Mouse (Mus musculus): Measurements from ENCODE around the gene Sacs. TPM values are rescaled to one million over a fixed set of nuclear protein-coding genes. Genes with fewer than 3 reads are reported as not detected.
"Not testable (repeated sequence)": the region's sequence is repeated elsewhere in the genome, so short reads cannot be mapped to it uniquely, and the experiment has no call there.

Gene Sacs
- polyA plus RNA-seq, 1 experiment: 13.3 TPM

DNA sequence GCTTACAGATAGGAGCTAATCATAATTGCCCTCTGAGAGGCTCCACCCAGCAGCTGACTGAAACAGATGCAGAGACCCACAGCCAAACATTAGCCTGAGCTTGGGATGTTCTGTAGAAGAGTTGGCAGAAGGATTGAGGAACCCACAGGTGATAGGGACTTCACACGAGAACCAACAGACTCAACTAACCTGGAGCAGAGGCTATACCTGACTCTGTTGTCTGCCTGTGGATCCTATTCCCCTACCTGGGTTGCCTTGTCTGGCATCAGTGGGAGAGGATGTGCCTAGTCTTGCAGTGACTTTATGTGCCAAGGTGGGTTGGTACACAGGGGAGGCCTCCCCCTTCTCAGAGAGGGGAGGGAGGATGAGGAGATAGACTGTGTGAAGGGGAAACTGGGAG is 5.7 kb upstream of the Sacs start:
- Histone ChIP-seq H3K27me3 (ENCODE audit: control insufficient read depth, insufficient read depth, low read length, poor library complexity, severe bottlenecking) (no peaks in the 10 kb centered on the region), H3K27ac (ENCODE audit: insufficient read depth, low read length) (no peak overlapping the region), H3K36me3 (ENCODE audit: control insufficient read depth, insufficient read depth, low read length, poor library complexity, severe bottlenecking) (no peaks in the 10 kb centered on the region), H3K9ac (ENCODE audit: low read depth, poor library complexity, severe bottlenecking) (no peak overlapping the region), H3K4me3 (ENCODE audit: low read depth, low read length) (no peak overlapping the region), H3K4me1 (ENCODE audit: control insufficient read depth, insufficient read depth, low read length) (peaks cover 3% of the 10 kb centered on the region), H3K9me3 (replicated peaks; ENCODE audit: control insufficient read depth, insufficient read depth, low read length, poor library complexity, severe bottlenecking) (no peaks in the 10 kb centered on the region)
- TF ChIP-seq EP300 (IDR thresholded peaks at IDR 0.05; ENCODE audit: insufficient read depth, low read depth, low read length) (no peak), CTCF (IDR thresholded peaks at IDR 0.05; ENCODE audit: low read depth, low read length) (no peak), POLR2A (IDR thresholded peaks at IDR 0.05; ENCODE audit: insufficient read depth, low read length) (no peak)

DNA sequence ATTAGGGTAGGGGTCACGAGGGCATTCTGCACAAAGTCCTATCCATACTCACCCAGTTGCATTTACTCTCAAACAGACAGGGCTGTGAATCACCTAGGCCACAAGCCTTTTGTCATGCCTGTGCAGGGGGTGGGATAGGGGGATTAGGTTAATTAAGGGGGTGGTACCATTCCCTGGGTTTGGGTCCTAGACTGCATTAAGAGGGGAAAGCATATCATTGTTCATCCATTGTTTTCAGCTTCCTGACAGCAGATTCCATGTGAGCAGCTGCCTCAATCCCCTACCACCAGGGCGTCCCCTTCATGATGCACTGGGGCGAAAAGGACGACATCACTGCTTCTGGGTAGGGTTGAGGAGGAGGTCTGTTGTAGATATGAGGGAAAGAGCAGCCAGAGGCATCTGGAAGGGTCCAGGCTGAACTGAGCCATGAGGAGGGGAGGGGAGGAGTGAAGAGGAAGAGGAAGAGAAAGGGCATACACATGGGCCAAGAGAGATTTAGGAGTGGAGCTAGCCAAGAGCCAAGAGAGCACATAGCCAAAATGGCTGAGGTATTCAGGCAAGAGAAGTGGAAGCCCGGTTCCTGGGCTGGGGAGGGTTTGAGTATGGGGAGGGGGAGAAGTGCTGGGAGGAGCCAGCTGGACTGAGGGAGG is 3.8 kb upstream of the Sacs start:
- H3K36me3 ChIP-seq (ENCODE audit: control insufficient read depth, insufficient read depth, low read length, poor library complexity, severe bottlenecking): no peaks in the 10 kb centered on the region
- no peaks in the 10 kb centered on the region for H3K9me3 ChIP-seq (replicated peaks; ENCODE audit: control insufficient read depth, insufficient read depth, low read length, poor library complexity, severe bottlenecking)
- no peak overlapping the region for H3K27ac ChIP-seq (ENCODE audit: insufficient read depth, low read length)
- no peak overlapping the region for H3K9ac ChIP-seq (ENCODE audit: low read depth, poor library complexity, severe bottlenecking)
- H3K27me3 ChIP-seq (ENCODE audit: control insufficient read depth, insufficient read depth, low read length, poor library complexity, severe bottlenecking): no peaks in the 10 kb centered on the region
- peaks cover 3% of the 10 kb centered on the region for H3K4me1 ChIP-seq (ENCODE audit: control insufficient read depth, insufficient read depth, low read length)
- TF ChIP-seq POLR2A (IDR thresholded peaks at IDR 0.05; ENCODE audit: insufficient read depth, low read length): no peak
- no peak for TF ChIP-seq CTCF (IDR thresholded peaks at IDR 0.05; ENCODE audit: low read depth, low read length)
- no peak for TF ChIP-seq EP300 (IDR thresholded peaks at IDR 0.05; ENCODE audit: insufficient read depth, low read depth, low read length)
- H3K4me3 ChIP-seq (ENCODE audit: low read depth, low read length): 0 out of 2 replicates have a peak overlapping the region, but pooled peaks have one; percentile 19

GRCm38 (mm10) chr14:61137410-61137809 is 847 bp upstream of the Sacs start:
- Histone ChIP-seq H3K36me3 (ENCODE audit: control insufficient read depth, insufficient read depth, low read length, poor library complexity, severe bottlenecking) (no peaks in the 10 kb centered on the region), H3K4me1 (ENCODE audit: control insufficient read depth, insufficient read depth, low read length) (peaks cover 3% of the 10 kb centered on the region), H3K9me3 (replicated peaks; ENCODE audit: control insufficient read depth, insufficient read depth, low read length, poor library complexity, severe bottlenecking) (no peaks in the 10 kb centered on the region), H3K9ac (ENCODE audit: low read depth, poor library complexity, severe bottlenecking) (no peak overlapping the region), H3K4me3 (ENCODE audit: low read depth, low read length) (no peak overlapping the region), H3K27me3 (ENCODE audit: control insufficient read depth, insufficient read depth, low read length, poor library complexity, severe bottlenecking) (no peaks in the 10 kb centered on the region), H3K27ac (ENCODE audit: insufficient read depth, low read length) (no peak overlapping the region)
- no peak for TF ChIP-seq EP300 (IDR thresholded peaks at IDR 0.05; ENCODE audit: insufficient read depth, low read depth, low read length)
- no peak for TF ChIP-seq CTCF (IDR thresholded peaks at IDR 0.05; ENCODE audit: low read depth, low read length)
- TF ChIP-seq POLR2A (IDR thresholded peaks at IDR 0.05; ENCODE audit: insufficient read depth, low read length): no peak

DNA sequence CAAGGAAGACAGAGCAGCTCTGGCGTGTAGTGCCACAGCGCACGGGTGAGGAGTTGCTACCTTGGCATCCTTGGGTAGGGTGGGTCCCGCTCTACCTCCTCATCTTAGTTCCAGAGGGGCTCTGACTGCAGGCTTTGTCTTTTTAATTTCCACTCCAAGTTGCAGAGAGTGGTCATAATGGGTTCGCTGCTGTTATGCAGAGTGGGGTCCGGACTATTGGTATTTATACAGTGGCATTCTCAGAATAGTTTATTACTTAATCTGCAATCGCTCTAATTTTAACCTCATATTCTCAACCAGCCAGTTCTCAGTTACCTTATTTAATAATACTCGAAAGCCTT is 440 bp downstream of the Sacs start:
- H3K27me3 ChIP-seq (ENCODE audit: control insufficient read depth, insufficient read depth, low read length, poor library complexity, severe bottlenecking): no peaks in the 10 kb centered on the region
- TF ChIP-seq CTCF (IDR thresholded peaks at IDR 0.05; ENCODE audit: low read depth, low read length) (no peak), EP300 (IDR thresholded peaks at IDR 0.05; ENCODE audit: insufficient read depth, low read depth, low read length) (no peak), POLR2A (IDR thresholded peaks at IDR 0.05; ENCODE audit: insufficient read depth, low read length) (no peak)
- H3K9me3 ChIP-seq (replicated peaks; ENCODE audit: control insufficient read depth, insufficient read depth, low read length, poor library complexity, severe bottlenecking): no peaks in the 10 kb centered on the region
- peaks cover 3% of the 10 kb centered on the region for H3K4me1 ChIP-seq (ENCODE audit: control insufficient read depth, insufficient read depth, low read length)
- no peaks in the 10 kb centered on the region for H3K36me3 ChIP-seq (ENCODE audit: control insufficient read depth, insufficient read depth, low read length, poor library complexity, severe bottlenecking)
- no peak overlapping the region for H3K9ac ChIP-seq (ENCODE audit: low read depth, poor library complexity, severe bottlenecking)
- peak overlapping the region; percentile 61 for H3K4me3 ChIP-seq (ENCODE audit: low read depth, low read length)
- no peak overlapping the region for H3K27ac ChIP-seq (ENCODE audit: insufficient read depth, low read length)

DNA sequence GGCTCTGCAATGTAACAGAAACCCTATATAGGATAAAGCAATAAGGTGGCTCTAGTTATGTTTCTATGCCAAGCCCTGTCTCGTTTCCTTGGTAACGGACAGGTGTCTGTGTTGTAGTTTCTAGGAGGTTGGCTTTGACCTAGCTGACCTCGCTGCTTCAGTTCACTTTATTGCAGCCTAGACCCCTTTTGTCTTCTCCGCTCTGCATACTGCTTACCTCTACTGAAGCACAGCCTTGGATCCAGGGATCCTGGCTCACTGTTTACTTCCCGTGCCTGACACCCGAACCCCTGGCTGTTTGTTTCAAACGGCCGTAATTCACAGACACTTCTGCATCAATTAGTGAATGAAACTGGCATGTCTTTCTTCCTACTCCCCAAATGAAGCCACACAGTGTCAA is 5.1 kb downstream of the Sacs start:
- Histone ChIP-seq H3K4me3 (ENCODE audit: low read depth, low read length) (no peak overlapping the region), H3K27ac (ENCODE audit: insufficient read depth, low read length) (no peak overlapping the region), H3K36me3 (ENCODE audit: control insufficient read depth, insufficient read depth, low read length, poor library complexity, severe bottlenecking) (no peaks in the 10 kb centered on the region), H3K4me1 (ENCODE audit: control insufficient read depth, insufficient read depth, low read length) (no peaks in the 10 kb centered on the region), H3K9me3 (replicated peaks; ENCODE audit: control insufficient read depth, insufficient read depth, low read length, poor library complexity, severe bottlenecking) (no peaks in the 10 kb centered on the region), H3K9ac (ENCODE audit: low read depth, poor library complexity, severe bottlenecking) (no peak overlapping the region), H3K27me3 (ENCODE audit: control insufficient read depth, insufficient read depth, low read length, poor library complexity, severe bottlenecking) (no peaks in the 10 kb centered on the region)
- TF ChIP-seq EP300 (IDR thresholded peaks at IDR 0.05; ENCODE audit: insufficient read depth, low read depth, low read length) (no peak), POLR2A (IDR thresholded peaks at IDR 0.05; ENCODE audit: insufficient read depth, low read length) (no peak), CTCF (IDR thresholded peaks at IDR 0.05; ENCODE audit: low read depth, low read length) (no peak)

GRCm38 (mm10) chr14:61143869-61144268 is 5.6 kb downstream of the Sacs start:
- Histone ChIP-seq H3K4me1 (ENCODE audit: control insufficient read depth, insufficient read depth, low read length) (no peaks in the 10 kb centered on the region), H3K9ac (ENCODE audit: low read depth, poor library complexity, severe bottlenecking) (no peak overlapping the region), H3K27ac (ENCODE audit: insufficient read depth, low read length) (no peak overlapping the region), H3K36me3 (ENCODE audit: control insufficient read depth, insufficient read depth, low read length, poor library complexity, severe bottlenecking) (no peaks in the 10 kb centered on the region), H3K9me3 (replicated peaks; ENCODE audit: control insufficient read depth, insufficient read depth, low read length, poor library complexity, severe bottlenecking) (no peaks in the 10 kb centered on the region), H3K27me3 (ENCODE audit: control insufficient read depth, insufficient read depth, low read length, poor library complexity, severe bottlenecking) (no peaks in the 10 kb centered on the region), H3K4me3 (ENCODE audit: low read depth, low read length) (peak overlapping the region; percentile 25)
- TF ChIP-seq CTCF (IDR thresholded peaks at IDR 0.05; ENCODE audit: low read depth, low read length): peak; percentile 98
- no peak for TF ChIP-seq EP300 (IDR thresholded peaks at IDR 0.05; ENCODE audit: insufficient read depth, low read depth, low read length)

DNA sequence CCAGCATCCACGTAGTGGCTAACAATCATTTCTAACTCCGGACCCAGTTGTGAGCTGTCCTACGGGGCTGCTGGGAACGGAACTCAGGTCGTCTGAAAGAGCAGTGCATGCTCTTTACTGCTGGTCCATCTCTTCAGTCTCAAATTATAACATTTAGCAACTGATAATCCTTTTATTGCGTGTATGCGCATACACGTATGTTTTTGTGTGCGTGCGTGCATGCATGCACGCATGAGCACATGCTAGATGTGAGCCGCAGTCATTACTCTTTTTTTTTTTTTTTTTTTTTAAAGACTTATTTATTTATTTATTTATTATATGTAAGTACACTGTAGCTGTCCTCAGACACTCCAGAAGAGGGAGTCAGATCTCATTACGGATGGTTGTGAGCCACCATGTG is 12.2 kb downstream of the Sacs start:
- not testable (repeated sequence) for H3K36me3 ChIP-seq (ENCODE audit: control insufficient read depth, insufficient read depth, low read length, poor library complexity, severe bottlenecking); H3K9me3 ChIP-seq (replicated peaks; ENCODE audit: control insufficient read depth, insufficient read depth, low read length, poor library complexity, severe bottlenecking); H3K9ac ChIP-seq (ENCODE audit: low read depth, poor library complexity, severe bottlenecking); H3K27ac ChIP-seq (ENCODE audit: insufficient read depth, low read length); H3K4me3 ChIP-seq (ENCODE audit: low read depth, low read length); H3K4me1 ChIP-seq (ENCODE audit: control insufficient read depth, insufficient read depth, low read length); H3K27me3 ChIP-seq (ENCODE audit: control insufficient read depth, insufficient read depth, low read length, poor library complexity, severe bottlenecking)
